Mouse (Mus musculus) small intestine, adult 2 months (tissue): ENCODE measurements around the gene Syne1.

ENCODE experiments used
- CTCF ChIP-seq: fragments of 200-500 bp; IDR thresholded peaks from 2 replicates; pipeline ENCODE4 v1.5.1; 2012; ENCODE audit warnings: low read depth, mild to moderate bottlenecking, control low read depth, inconsistent platforms, low read length, moderate library complexity, mixed read lengths; ENCODE audit not compliant: insufficient replicate concordance, insufficient read length; ENCODE audit errors: extremely low read depth
- POLR2A ChIP-seq: fragments of 200-500 bp; IDR thresholded peaks from 2 replicates; pipeline ENCODE4 v1.6.1; 2012; ENCODE audit warnings: low read depth, mild to moderate bottlenecking, control low read depth, inconsistent platforms, low read length, moderate library complexity

GRCm38 (mm10) chr10:5253752-5254151, 297.5 kb downstream of the Syne1 start:
- TF ChIP-seq CTCF (no peak), POLR2A (no peak)
